Mouse (Mus musculus) fat pad, adult 2 months (tissue): ENCODE measurements around the gene Bod1.

ENCODE experiments used
- DNase-seq: peaks from one replicate; pipeline ENCODE4 v3.0.0-alpha.2; 2011; ENCODE audit warnings: low read depth, low spot score; ENCODE audit errors: extremely low read depth

The Bod1 gene

GRCm38 (mm10) chr11:31671354-31672169 is at the start of gene Bod1:
TSS of gene Bod1 (minus strand) at chr11:31671885.
- DNase-seq = no peak

GRCm38 (mm10) chr11:31719090-31719489 is 47.4 kb upstream of the Bod1 start:
- DNase-seq = no peak

GRCm38 (mm10) chr11:31717926-31718735 is 46.4 kb upstream of the Bod1 start:
- no peak for DNase-seq

GRCm38 (mm10) chr11:31713641-31714121 is 42.0 kb upstream of the Bod1 start:
- no peak for DNase-seq

GRCm38 (mm10) chr11:31713116-31713515 is 41.4 kb upstream of the Bod1 start:
- DNase-seq = no peak

- no peak for DNase-seq
Observed at GRCm38 (mm10) chr11:31707771-31708170, 36.1 kb upstream of the Bod1 start.

- no peak for DNase-seq
Observed at GRCm38 (mm10) chr11:31703173-31703572, 31.5 kb upstream of the Bod1 start.

- DNase-seq = no peak
Observed at GRCm38 (mm10) chr11:31701901-31702300, 30.2 kb upstream of the Bod1 start.

- DNase-seq = no peak
Observed at GRCm38 (mm10) chr11:31699502-31699901, 27.8 kb upstream of the Bod1 start.

- no peak for DNase-seq
Observed at GRCm38 (mm10) chr11:31694801-31695200, 23.1 kb upstream of the Bod1 start.

GRCm38 (mm10) chr11:31694109-31694508 is 22.4 kb upstream of the Bod1 start:
- no peak for DNase-seq

GRCm38 (mm10) chr11:31693322-31693721 is 21.6 kb upstream of the Bod1 start:
- DNase-seq = no peak

GRCm38 (mm10) chr11:31688956-31689355 is 17.3 kb upstream of the Bod1 start:
- DNase-seq = no peak

- DNase-seq = no peak
Observed at GRCm38 (mm10) chr11:31684913-31685567, 13.4 kb upstream of the Bod1 start.

GRCm38 (mm10) chr11:31684126-31684525 is 12.4 kb upstream of the Bod1 start:
- DNase-seq = no peak

GRCm38 (mm10) chr11:31679840-31680381 is 8.2 kb upstream of the Bod1 start:
- no peak for DNase-seq

- no peak for DNase-seq
Observed at GRCm38 (mm10) chr11:31677309-31677708, 5.6 kb upstream of the Bod1 start.

- DNase-seq = no peak
Observed at GRCm38 (mm10) chr11:31676661-31677252, 5.1 kb upstream of the Bod1 start.

- no peak for DNase-seq
Observed at GRCm38 (mm10) chr11:31675430-31675829, 3.7 kb upstream of the Bod1 start.

- no peak for DNase-seq
Observed at GRCm38 (mm10) chr11:31672170-31672563, 482 bp upstream of the Bod1 start.

- DNase-seq = peak; percentile 63
Observed at GRCm38 (mm10) chr11:31670468-31670921, 1.2 kb downstream of the Bod1 start.
